Mouse (Mus musculus) myocyte (in vitro differentiated cells): ENCODE measurements around the gene Dmrta1. TPM values are rescaled to one million over a fixed set of nuclear protein-coding genes. Genes with fewer than 3 reads are reported as not detected.

Experiments
- H3K27me3 ChIP-seq: one replicate; pipeline ENCODE4 v1.6.1; 2011; ENCODE audit not compliant: control insufficient read depth, insufficient read depth, insufficient read length
- H3K36me3 ChIP-seq: one replicate; pipeline ENCODE4 v1.6.1; 2011; ENCODE audit not compliant: control insufficient read depth, insufficient read depth
- H3K4me2 ChIP-seq: one replicate; pipeline ENCODE4 v1.6.1; 2011; ENCODE audit warnings: low read depth, control low read depth
- H3K4me3 ChIP-seq: one replicate; pipeline ENCODE4 v1.5.1; 2011; ENCODE audit warnings: mild to moderate bottlenecking, control low read depth, moderate library complexity
- H3K79me2 ChIP-seq: one replicate; pipeline ENCODE4 v1.6.1; 2011; ENCODE audit not compliant: control insufficient read depth, insufficient read depth
- H3ac ChIP-seq: one replicate; pipeline ENCODE4 v1.6.1; 2011; ENCODE audit not compliant: control insufficient read depth, insufficient read length
- CEBPB ChIP-seq: IDR thresholded peaks from 2 replicates; pipeline ENCODE4 v1.6.1; 2011; ENCODE audit warnings: mild to moderate bottlenecking, moderate library complexity; ENCODE audit not compliant: poor library complexity, insufficient read depth, severe bottlenecking
- E2F4 ChIP-seq: IDR thresholded peaks from one replicate; pipeline ENCODE4 v1.6.1; 2011; ENCODE audit warnings: mild to moderate bottlenecking, control low read depth, moderate library complexity; ENCODE audit not compliant: insufficient read depth
- MAX ChIP-seq: IDR thresholded peaks from one replicate; pipeline ENCODE4 v1.6.1; 2011; ENCODE audit warnings: low read depth, mild to moderate bottlenecking, control low read depth
- MYOD1 ChIP-seq, 3 experiments: IDR thresholded peaks; one replicate each; pipeline ENCODE4 v1.6.1; 2011; ENCODE audit warnings: control low read depth in 2 of 3, low read depth in 2 of 3, mild to moderate bottlenecking in 2 of 3, moderate library complexity in 1 of 3; ENCODE audit not compliant: insufficient read length in 2 of 3, control insufficient read depth in 1 of 3
- MYOG ChIP-seq, 3 experiments: IDR thresholded peaks; one replicate each; pipeline ENCODE4 v1.6.1; 2011; ENCODE audit warnings: control low read depth in 2 of 3, low read depth in 2 of 3, mild to moderate bottlenecking in 2 of 3; ENCODE audit not compliant: insufficient read length in 2 of 3, control insufficient read depth in 1 of 3, insufficient read depth in 1 of 3
- POLR2A ChIP-seq: IDR thresholded peaks from one replicate; pipeline ENCODE4 v1.6.1; 2011; ENCODE audit warnings: low read depth, mild to moderate bottlenecking, control low read depth, moderate library complexity; ENCODE audit not compliant: insufficient read length
- POLR2AphosphoS2 ChIP-seq: IDR thresholded peaks from one replicate; pipeline ENCODE4 v1.6.1; 2011; ENCODE audit warnings: low read depth, control low read depth; ENCODE audit not compliant: insufficient read length
- REST ChIP-seq: IDR thresholded peaks from one replicate; pipeline ENCODE4 v1.6.1; 2011; ENCODE audit warnings: mild to moderate bottlenecking, control low read depth, moderate library complexity; ENCODE audit not compliant: insufficient read depth, insufficient read length
- SRF ChIP-seq: IDR thresholded peaks from one replicate; pipeline ENCODE4 v1.6.1; 2011; ENCODE audit warnings: low read depth; ENCODE audit not compliant: control insufficient read depth, insufficient read length
- TCF12 ChIP-seq: IDR thresholded peaks from one replicate; pipeline ENCODE4 v1.6.1; 2011; ENCODE audit warnings: mild to moderate bottlenecking, control low read depth; ENCODE audit not compliant: poor library complexity, insufficient read depth, severe bottlenecking
- TCF3 ChIP-seq: IDR thresholded peaks from one replicate; pipeline ENCODE4 v1.6.1; 2011; ENCODE audit warnings: low read depth, control low read depth; ENCODE audit not compliant: insufficient read length
- USF1 ChIP-seq: IDR thresholded peaks from one replicate; pipeline ENCODE4 v1.6.1; 2011; ENCODE audit warnings: low read depth, mild to moderate bottlenecking, control low read depth, moderate library complexity
- polyA plus RNA-seq: library from polyadenylated mRNA; unstranded; fragments of >200 nt; fragmentation: generic; extraction: Trizol; gene quantifications from one replicate; pipeline ENCODE4 v1.2.1, GENCODE M21; 2012; ENCODE audit warnings: missing spikeins

Dmrta1 gene
- polyA plus RNA-seq, 1 experiment, result not detected

- Histone ChIP-seq H3K4me2 (no peak overlapping the region), H3K27me3 (no peaks in the 10 kb centered on the region), H3ac (no peak overlapping the region), H3K4me3 (no peak overlapping the region), H3K79me2 (no peaks in the 10 kb centered on the region), H3K36me3 (no peaks in the 10 kb centered on the region)
- TF ChIP-seq MYOD1 (IDR thresholded peaks at IDR 0.05; ENCODE audit: control insufficient read depth in 1 of 3, insufficient read length in 2 of 3, low read depth in 2 of 3) (no peak), POLR2A (no peak), E2F4 (no peak), CEBPB (no peak), REST (no peak), TCF12 (no peak), MAX (no peak), SRF (no peak), MYOG (IDR thresholded peaks at IDR 0.05; ENCODE audit: control insufficient read depth in 1 of 3, insufficient read depth in 1 of 3, insufficient read length in 2 of 3, low read depth in 2 of 3) (no peak), USF1 (no peak), POLR2AphosphoS2 (no peak), TCF3 (no peak)
Observed at GRCm38 (mm10) chr4:89663406-89663805, 15.8 kb upstream of the Dmrta1 start.

GRCm38 (mm10) chr4:89674711-89675110 is 4.5 kb upstream of the Dmrta1 start:
- H3K79me2 ChIP-seq, result no peaks in the 10 kb centered on the region
- H3K4me3 ChIP-seq, result no peak overlapping the region
- H3K36me3 ChIP-seq, result no peaks in the 10 kb centered on the region
- no peak overlapping the region for H3ac ChIP-seq
- H3K4me2 ChIP-seq, result no peak overlapping the region
- no peaks in the 10 kb centered on the region for H3K27me3 ChIP-seq
- TF ChIP-seq USF1, result no peak
- no peak for TF ChIP-seq MYOG (IDR thresholded peaks at IDR 0.05; ENCODE audit: control insufficient read depth in 1 of 3, insufficient read depth in 1 of 3, insufficient read length in 2 of 3, low read depth in 2 of 3)
- TF ChIP-seq SRF, result no peak
- TF ChIP-seq E2F4, result no peak
- TF ChIP-seq REST, result no peak
- no peak for TF ChIP-seq TCF12
- TF ChIP-seq MYOD1 (IDR thresholded peaks at IDR 0.05; ENCODE audit: control insufficient read depth in 1 of 3, insufficient read length in 2 of 3, low read depth in 2 of 3), result no peak
- TF ChIP-seq POLR2AphosphoS2, result no peak
- no peak for TF ChIP-seq TCF3
- no peak for TF ChIP-seq POLR2A
- no peak for TF ChIP-seq CEBPB
- no peak for TF ChIP-seq MAX

- Histone ChIP-seq H3K4me2 (no peak overlapping the region), H3K4me3 (no peak overlapping the region), H3K27me3 (no peaks in the 10 kb centered on the region), H3K79me2 (no peaks in the 10 kb centered on the region), H3ac (no peak overlapping the region), H3K36me3 (no peaks in the 10 kb centered on the region)
- TF ChIP-seq E2F4, result no peak
- no peak for TF ChIP-seq TCF3
- TF ChIP-seq POLR2A, result no peak
- TF ChIP-seq SRF, result no peak
Observed at GRCm38 (mm10) chr4:89677903-89678302, 1.3 kb upstream of the Dmrta1 start.

- Histone ChIP-seq H3K4me2 (no peak overlapping the region), H3K79me2 (no peaks in the 10 kb centered on the region), H3K4me3 (no peak overlapping the region), H3K27me3 (no peaks in the 10 kb centered on the region), H3ac (no peak overlapping the region), H3K36me3 (no peaks in the 10 kb centered on the region)
- TF ChIP-seq MAX (no peak), CEBPB (no peak), MYOD1 (IDR thresholded peaks at IDR 0.05; ENCODE audit: control insufficient read depth in 1 of 3, insufficient read length in 2 of 3, low read depth in 2 of 3) (no peak), REST (no peak), E2F4 (no peak), USF1 (no peak), MYOG (IDR thresholded peaks at IDR 0.05; ENCODE audit: control insufficient read depth in 1 of 3, insufficient read depth in 1 of 3, insufficient read length in 2 of 3, low read depth in 2 of 3) (no peak), SRF (no peak), POLR2AphosphoS2 (no peak), TCF12 (no peak), POLR2A (no peak), TCF3 (no peak)
Observed at GRCm38 (mm10) chr4:89678713-89679112, 523 bp upstream of the Dmrta1 start.

GRCm38 (mm10) chr4:89687961-89688803 is 8.9 kb downstream of the Dmrta1 start:
- peaks cover 13% of the 10 kb centered on the region for H3K27me3 ChIP-seq
- H3K4me3 ChIP-seq, result no peak overlapping the region

More at GRCm38 (mm10) chr4:89687961-89688803, 8.9 kb downstream of the Dmrta1 start:
- no peak overlapping the region for H3K4me2 ChIP-seq
- H3K36me3 ChIP-seq, result no peaks in the 10 kb centered on the region
- TF ChIP-seq CEBPB (no peak), MAX (no peak), MYOG (IDR thresholded peaks at IDR 0.05; ENCODE audit: control insufficient read depth in 1 of 3, insufficient read depth in 1 of 3, insufficient read length in 2 of 3, low read depth in 2 of 3) (no peak), TCF12 (no peak), POLR2AphosphoS2 (no peak), USF1 (no peak), E2F4 (no peak), TCF3 (no peak), MYOD1 (IDR thresholded peaks at IDR 0.05; ENCODE audit: control insufficient read depth in 1 of 3, insufficient read length in 2 of 3, low read depth in 2 of 3) (no peak), REST (no peak), POLR2A (no peak), SRF (no peak)
- H3K79me2 ChIP-seq, result no peaks in the 10 kb centered on the region
- H3ac ChIP-seq, result no peak overlapping the region
